Mouse (Mus musculus): ENCODE data around the gene Ptpn9. TPM values are rescaled to one million over a fixed set of nuclear protein-coding genes. Genes with fewer than 3 reads are reported as not detected.

Ptpn9 gene
- polyA plus RNA-seq (2014; fragmentation: Illumina TruSeq; extraction: RNeasy Lipid Tissue Mini Kit (QIAGEN cat#74804); ENCODE audit: low replicate concordance) = 14.0 TPM

GRCm38 (mm10) chr9:56994286-56995197, at the start of gene Ptpn9:
Gene Ptpn9, plus strand, starts transcription at chr9:56994923.

GRCm38 (mm10) chr9:56950414-56951400, 44.0 kb upstream of the Ptpn9 start, which contains the start of gene Snupn:
Gene Snupn, plus strand, starts transcription at chr9:56950878.

GRCm38 (mm10) chr9:57071801-57072351, 77.2 kb downstream of the Ptpn9 start, which contains the start of gene Sin3a:
Gene Sin3a, plus strand, starts transcription at chr9:57072040.

Other genes starting within 250 kb of the Ptpn9 start
- not detected for gene Lingo1, start 198.5 kb upstream of the Ptpn9 start, polyA plus RNA-seq (2014; fragmentation: Illumina TruSeq; extraction: RNeasy Lipid Tissue Mini Kit (QIAGEN cat#74804); ENCODE audit: low replicate concordance)
- gene Odf3l1, start 130.2 kb upstream of the Ptpn9 start, polyA plus RNA-seq (2014; fragmentation: Illumina TruSeq; extraction: RNeasy Lipid Tissue Mini Kit (QIAGEN cat#74804); ENCODE audit: low replicate concordance) = not detected
- gene Cspg4, start 129.9 kb upstream of the Ptpn9 start, polyA plus RNA-seq (2014; fragmentation: Illumina TruSeq; extraction: RNeasy Lipid Tissue Mini Kit (QIAGEN cat#74804); ENCODE audit: low replicate concordance) = 0.37 TPM
- gene Snx33, start 66.6 kb upstream of the Ptpn9 start, polyA plus RNA-seq (2014; fragmentation: Illumina TruSeq; extraction: RNeasy Lipid Tissue Mini Kit (QIAGEN cat#74804); ENCODE audit: low replicate concordance) = 0.37 TPM
- gene Imp3, start 57.4 kb upstream of the Ptpn9 start, polyA plus RNA-seq (2014; fragmentation: Illumina TruSeq; extraction: RNeasy Lipid Tissue Mini Kit (QIAGEN cat#74804); ENCODE audit: low replicate concordance) = 29.0 TPM
- 3.8 TPM for gene Snupn, start 44.0 kb upstream of the Ptpn9 start, polyA plus RNA-seq (2014; fragmentation: Illumina TruSeq; extraction: RNeasy Lipid Tissue Mini Kit (QIAGEN cat#74804); ENCODE audit: low replicate concordance)
- 19.8 TPM for gene Sin3a, start 77.1 kb downstream of the Ptpn9 start, polyA plus RNA-seq (2014; fragmentation: Illumina TruSeq; extraction: RNeasy Lipid Tissue Mini Kit (QIAGEN cat#74804); ENCODE audit: low replicate concordance)
- 10.1 TPM for gene Man2c1, start 135.8 kb downstream of the Ptpn9 start, polyA plus RNA-seq (2014; fragmentation: Illumina TruSeq; extraction: RNeasy Lipid Tissue Mini Kit (QIAGEN cat#74804); ENCODE audit: low replicate concordance)
- not detected for gene Neil1, start 153.4 kb downstream of the Ptpn9 start, polyA plus RNA-seq (2014; fragmentation: Illumina TruSeq; extraction: RNeasy Lipid Tissue Mini Kit (QIAGEN cat#74804); ENCODE audit: low replicate concordance)
- gene Commd4, start 163.4 kb downstream of the Ptpn9 start, polyA plus RNA-seq (2014; fragmentation: Illumina TruSeq; extraction: RNeasy Lipid Tissue Mini Kit (QIAGEN cat#74804); ENCODE audit: low replicate concordance) = 5.9 TPM
- not detected for gene Trcg1, start 241.6 kb downstream of the Ptpn9 start, polyA plus RNA-seq (2014; fragmentation: Illumina TruSeq; extraction: RNeasy Lipid Tissue Mini Kit (QIAGEN cat#74804); ENCODE audit: low replicate concordance)

Data from small intestine, adult 10 weeks (tissue).